In genomic region chr11:24371687-24371950, GRCm38 (mm10) we compare ENCODE assay signal across 12 mouse cellular contexts.
DNase-seq lines count a peak whose midpoint lies in the region; ATAC-seq and TF ChIP-seq lines count a peak whose summit lies in the region.
"Had no signal": no experiment of that assay in that cellular context is flagged by ENCODE, and none has a peak within 500 bp of the region (broad histone marks: within the 10 kb centered on the region; RNA-seq: fewer than 3 reads in every experiment).

No protein-coding gene starts in this region.

- H3K36me3 ChIP-seq in forebrain, embryonic 13.5 days (ENCODE audit: poor library complexity, severe bottlenecking) = no peaks in the 10 kb centered on the region

- H3K4me1 ChIP-seq in bone marrow, adult 2 months (ENCODE audit: control insufficient read depth, insufficient read depth, low read length) = peaks cover 3% of the 10 kb centered on the region
- H3K4me1 ChIP-seq in forebrain, embryonic 13.5 days = peaks cover 50% of the 10 kb centered on the region

- H3K9me3 ChIP-seq in forebrain, embryonic 13.5 days (replicated peaks) = no peaks in the 10 kb centered on the region

- peak; percentile 71 for ATAC-seq in forebrain, embryonic 13.5 days

- 68% methylated on average over 5 of the region's 5 CpGs for WGBS in bone marrow, adult 2 months
- WGBS in forebrain, embryonic 13.5 days = 21% methylated on average over 5 of the region's 5 CpGs
- WGBS in large intestine, adult 2 months = 32% methylated on average over 5 of the region's 5 CpGs

- intact Hi-C loops in gastrocnemius, adult 2 months (cut with DNase I) = no loop called here

- peak overlapping the region; percentile 43 for H3K4me2 ChIP-seq in forebrain, embryonic 13.5 days

- H3K27me3 ChIP-seq in forebrain, embryonic 13.5 days = 0 out of 2 replicates have a peak, but pooled peaks cover under 1% of the 10 kb centered on the region

- no peak overlapping the region for H3K4me3 ChIP-seq in gastrocnemius, adult 2 months
- no peak overlapping the region for H3K4me3 ChIP-seq in bone marrow, adult 2 months (replicated peaks; ENCODE audit: control insufficient read depth, low read depth, low read length)
- no peak overlapping the region for H3K4me3 ChIP-seq in forebrain, embryonic 13.5 days

- peak overlapping the region; percentile 46; the same call in 1 of the 2 replicates for H3K27ac ChIP-seq in gastrocnemius, adult 2 months
- H3K27ac ChIP-seq in bone marrow, adult 2 months (ENCODE audit: control insufficient read depth, insufficient read depth, low read depth, low read length, poor library complexity) = peak overlapping the region; percentile 58; the same call in 1 of the 2 replicates
- peak overlapping the region; percentile 89 for H3K27ac ChIP-seq in forebrain, embryonic 13.5 days
- H3K27ac ChIP-seq: macrophage had no signal

- no peak for TF ChIP-seq CTCF in gastrocnemius, adult 2 months (IDR thresholded peaks at IDR 0.05)
- no peak for TF ChIP-seq CTCF in bone marrow, adult 2 months (IDR thresholded peaks at IDR 0.05; ENCODE audit: control insufficient read depth, insufficient read depth, low read length)

- H3K9ac ChIP-seq in forebrain, embryonic 13.5 days = no peak overlapping the region

- DNase-seq in gastrocnemius, adult 2 months = no peak
- DNase-seq in gastrocnemius, postnatal 10 days = no peak
- peak; percentile 40 for DNase-seq in large intestine, adult 2 months (ENCODE audit: low read depth, low spot score)
- DNase-seq in urinary bladder, postnatal 36 days (ENCODE audit: low spot score in 2 of 2) = no peak
- DNase-seq in layer of hippocampus, adult 8-10 months (ENCODE audit: low spot score in 2 of 2) = no peak
- no peak for DNase-seq in heart, adult 8-10 months (ENCODE audit: low spot score)
- DNase-seq: cerebellum, adult 2 months; heart, postnatal 4 days; kidney, postnatal 25 days had no signal

- no peak for TF ChIP-seq POLR2A in bone marrow, adult 2 months (IDR thresholded peaks at IDR 0.05; ENCODE audit: borderline replicate concordance, control insufficient read depth, low read depth, low read length)
